Mouse (Mus musculus): ENCODE measurements around the gene Cenpl. TPM values are rescaled to one million over a fixed set of nuclear protein-coding genes. Genes with fewer than 3 reads are reported as not detected.
A peak's percentile ranks its signal among the peaks of the same experiment; 100 is the strongest.
"Not testable (repeated sequence)": the region's sequence is repeated elsewhere in the genome, so short reads cannot be mapped to it uniquely, and the experiment has no call there.

The Cenpl gene
- polyA plus RNA-seq (2014; fragmentation: Nextera tagmentation; extraction: Ambion mirVana): 28.9 and 29.5 TPM in 2 replicates

GRCm38 (mm10) chr1:161070352-161071271 lies at the start of gene Cenpl, which contains the start of gene Dars2:
Cenpl (plus strand) TSS chr1:161070713.
Dars2 (minus strand) TSS chr1:161070658.
- DNase-seq (ENCODE audit: low spot score): peak; percentile 95
- peak within 1 kb of the TSS; percentile 72 for H3K4me3 ChIP-seq (ENCODE audit: low read depth, low read length)
- peaks cover 22% of the 10 kb centered on the region for H3K4me1 ChIP-seq (replicated peaks; ENCODE audit: control insufficient read depth, insufficient read depth, low read length)
- peaks cover 7% of the 10 kb centered on the region; the same call in 1 of the 2 replicates for H3K36me3 ChIP-seq (ENCODE audit: control insufficient read depth, insufficient read depth, low read length)
- peak within 1 kb of the TSS; percentile 64 for H3K9ac ChIP-seq (ENCODE audit: low read length)
- peak; percentile 98 for ATAC-seq (replicated peaks; ENCODE audit: low FRiP score, low TSS enrichment, low read depth)
- peak within 1 kb of the TSS; percentile 60 for H3K27ac ChIP-seq (ENCODE audit: low read depth)
- peak within 1 kb of the TSS; percentile 74 for H3K4me2 ChIP-seq (ENCODE audit: low read length)
- under 1% methylated on average over 57 of the region's 57 CpGs for WGBS
- H3K27me3 ChIP-seq (replicated peaks; ENCODE audit: control insufficient read depth, insufficient read depth, low read length): no peaks in the 10 kb centered on the region
- no peaks in the 10 kb centered on the region for H3K9me3 ChIP-seq (ENCODE audit: control insufficient read depth, low read length)

GRCm38 (mm10) chr1:161025410-161026210 lies 44.9 kb upstream of the Cenpl start:
- DNase-seq (ENCODE audit: low spot score): no peak
- no peaks in the 10 kb centered on the region for H3K27me3 ChIP-seq (replicated peaks; ENCODE audit: control insufficient read depth, insufficient read depth, low read length)
- no peak overlapping the region for H3K4me3 ChIP-seq (ENCODE audit: low read depth, low read length)
- no peaks in the 10 kb centered on the region; the same call in 1 of the 2 replicates for H3K4me1 ChIP-seq (replicated peaks; ENCODE audit: control insufficient read depth, insufficient read depth, low read length)
- H3K9me3 ChIP-seq (ENCODE audit: control insufficient read depth, low read length): no peaks in the 10 kb centered on the region
- no peak overlapping the region for H3K27ac ChIP-seq (ENCODE audit: low read depth)
- no peak overlapping the region for H3K9ac ChIP-seq (ENCODE audit: low read length)
- H3K4me2 ChIP-seq (ENCODE audit: low read length): no peak overlapping the region
- no peak for ATAC-seq (replicated peaks; ENCODE audit: low FRiP score, low TSS enrichment, low read depth)
- H3K36me3 ChIP-seq (ENCODE audit: control insufficient read depth, insufficient read depth, low read length): peaks cover 27% of the 10 kb centered on the region
- WGBS: 82% methylated on average over 5 of the region's 5 CpGs

GRCm38 (mm10) chr1:161027196-161027595 lies 43.3 kb upstream of the Cenpl start:
- Histone ChIP-seq H3K4me2 (ENCODE audit: low read length) (no peak overlapping the region), H3K9me3 (ENCODE audit: control insufficient read depth, low read length) (no peaks in the 10 kb centered on the region), H3K9ac (ENCODE audit: low read length) (no peak overlapping the region), H3K27ac (ENCODE audit: low read depth) (no peak overlapping the region), H3K36me3 (ENCODE audit: control insufficient read depth, insufficient read depth, low read length) (peaks cover 39% of the 10 kb centered on the region), H3K4me3 (ENCODE audit: low read depth, low read length) (no peak overlapping the region), H3K4me1 (replicated peaks; ENCODE audit: control insufficient read depth, insufficient read depth, low read length) (no peaks in the 10 kb centered on the region; the same call in 1 of the 2 replicates), H3K27me3 (replicated peaks; ENCODE audit: control insufficient read depth, insufficient read depth, low read length) (no peaks in the 10 kb centered on the region)
- WGBS: 86% methylated on average over 2 of the region's 2 CpGs
- ATAC-seq (replicated peaks; ENCODE audit: low FRiP score, low TSS enrichment, low read depth) (no peak), DNase-seq (ENCODE audit: low spot score) (no peak)

GRCm38 (mm10) chr1:161028427-161028826 lies 42.1 kb upstream of the Cenpl start:
- not testable (repeated sequence) for H3K4me3 ChIP-seq (ENCODE audit: low read depth, low read length); H3K4me2 ChIP-seq (ENCODE audit: low read length); H3K4me1 ChIP-seq (replicated peaks; ENCODE audit: control insufficient read depth, insufficient read depth, low read length); H3K27ac ChIP-seq (ENCODE audit: low read depth); DNase-seq (ENCODE audit: low spot score); H3K9me3 ChIP-seq (ENCODE audit: control insufficient read depth, low read length); ATAC-seq (replicated peaks; ENCODE audit: low FRiP score, low TSS enrichment, low read depth); H3K9ac ChIP-seq (ENCODE audit: low read length); H3K27me3 ChIP-seq (replicated peaks; ENCODE audit: control insufficient read depth, insufficient read depth, low read length)
- 95% methylated on average over 1 of the region's 1 CpGs for WGBS
- peaks cover 44% of the 10 kb centered on the region for H3K36me3 ChIP-seq (ENCODE audit: control insufficient read depth, insufficient read depth, low read length)

- Histone ChIP-seq H3K9ac (ENCODE audit: low read length) (no peak overlapping the region), H3K4me2 (ENCODE audit: low read length) (no peak overlapping the region), H3K27me3 (replicated peaks; ENCODE audit: control insufficient read depth, insufficient read depth, low read length) (no peaks in the 10 kb centered on the region), H3K36me3 (ENCODE audit: control insufficient read depth, insufficient read depth, low read length) (peaks cover 38% of the 10 kb centered on the region), H3K27ac (ENCODE audit: low read depth) (no peak overlapping the region), H3K4me3 (ENCODE audit: low read depth, low read length) (no peak overlapping the region), H3K4me1 (replicated peaks; ENCODE audit: control insufficient read depth, insufficient read depth, low read length) (peaks cover 9% of the 10 kb centered on the region), H3K9me3 (ENCODE audit: control insufficient read depth, low read length) (no peaks in the 10 kb centered on the region)
- WGBS: 94% methylated on average over 3 of the region's 3 CpGs
- no peak for DNase-seq (ENCODE audit: low spot score)
- ATAC-seq (replicated peaks; ENCODE audit: low FRiP score, low TSS enrichment, low read depth): no peak
Observed at GRCm38 (mm10) chr1:161030058-161030457, 40.5 kb upstream of the Cenpl start.

- no peak overlapping the region for H3K27ac ChIP-seq (ENCODE audit: low read depth)
- H3K9ac ChIP-seq (ENCODE audit: low read length): no peak overlapping the region
- H3K27me3 ChIP-seq (replicated peaks; ENCODE audit: control insufficient read depth, insufficient read depth, low read length): no peaks in the 10 kb centered on the region
- ATAC-seq (replicated peaks; ENCODE audit: low FRiP score, low TSS enrichment, low read depth): no peak
- H3K36me3 ChIP-seq (ENCODE audit: control insufficient read depth, insufficient read depth, low read length): peaks cover 47% of the 10 kb centered on the region
- no peak overlapping the region for H3K4me3 ChIP-seq (ENCODE audit: low read depth, low read length)
- DNase-seq (ENCODE audit: low spot score): no peak
- H3K4me1 ChIP-seq (replicated peaks; ENCODE audit: control insufficient read depth, insufficient read depth, low read length): peaks cover 9% of the 10 kb centered on the region
- 93% methylated on average over 9 of the region's 9 CpGs for whole genome bisulfite sequencing
- H3K4me2 ChIP-seq (ENCODE audit: low read length): no peak overlapping the region
- no peaks in the 10 kb centered on the region for H3K9me3 ChIP-seq (ENCODE audit: control insufficient read depth, low read length)
Observed at GRCm38 (mm10) chr1:161031881-161032280, 38.6 kb upstream of the Cenpl start.

GRCm38 (mm10) chr1:161032345-161032744 lies 38.2 kb upstream of the Cenpl start:
- Histone ChIP-seq H3K9me3 (ENCODE audit: control insufficient read depth, low read length) (no peaks in the 10 kb centered on the region), H3K36me3 (ENCODE audit: control insufficient read depth, insufficient read depth, low read length) (peaks cover 52% of the 10 kb centered on the region), H3K27ac (ENCODE audit: low read depth) (no peak overlapping the region), H3K9ac (ENCODE audit: low read length) (no peak overlapping the region), H3K4me3 (ENCODE audit: low read depth, low read length) (no peak overlapping the region), H3K4me2 (ENCODE audit: low read length) (no peak overlapping the region), H3K27me3 (replicated peaks; ENCODE audit: control insufficient read depth, insufficient read depth, low read length) (no peaks in the 10 kb centered on the region), H3K4me1 (replicated peaks; ENCODE audit: control insufficient read depth, insufficient read depth, low read length) (peaks cover 9% of the 10 kb centered on the region)
- WGBS: 91% methylated on average over 7 of the region's 7 CpGs
- no peak for DNase-seq (ENCODE audit: low spot score)
- no peak for ATAC-seq (replicated peaks; ENCODE audit: low FRiP score, low TSS enrichment, low read depth)

- Histone ChIP-seq H3K4me1 (replicated peaks; ENCODE audit: control insufficient read depth, insufficient read depth, low read length) (peaks cover 9% of the 10 kb centered on the region), H3K36me3 (ENCODE audit: control insufficient read depth, insufficient read depth, low read length) (peaks cover 67% of the 10 kb centered on the region), H3K9ac (ENCODE audit: low read length) (peak overlapping the region; percentile 96), H3K27ac (ENCODE audit: low read depth) (peak overlapping the region; percentile 89), H3K9me3 (ENCODE audit: control insufficient read depth, low read length) (no peaks in the 10 kb centered on the region), H3K4me3 (ENCODE audit: low read depth, low read length) (peak overlapping the region; percentile 93), H3K4me2 (ENCODE audit: low read length) (peak overlapping the region; percentile 79), H3K27me3 (replicated peaks; ENCODE audit: control insufficient read depth, insufficient read depth, low read length) (no peaks in the 10 kb centered on the region)
- DNase-seq (ENCODE audit: low spot score) (no peak), ATAC-seq (replicated peaks; ENCODE audit: low FRiP score, low TSS enrichment, low read depth) (no peak)
- WGBS: under 1% methylated on average over 21 of the region's 21 CpGs
Observed at GRCm38 (mm10) chr1:161033856-161034434, 36.6 kb upstream of the Cenpl start.

Data from intestine, embryonic 14.5 days (tissue).